Mouse (Mus musculus) olfactory bulb, adult 2 months (tissue): ENCODE data around the gene Hypk. TPM values are rescaled to one million over a fixed set of nuclear protein-coding genes. Genes with fewer than 3 reads are reported as not detected.

Experiments used
- H3K27ac ChIP-seq: fragments of 200-500 bp; 2 replicates; pipeline ENCODE4 v1.5.1; 2012; ENCODE audit warnings: low read depth, low read length; ENCODE audit not compliant: insufficient read depth
- H3K4me1 ChIP-seq: fragments of 200-500 bp; 2 replicates; pipeline ENCODE4 v1.6.1; 2012; ENCODE audit warnings: low read length; ENCODE audit not compliant: control insufficient read depth, insufficient read depth
- H3K4me3 ChIP-seq: fragments of 200-500 bp; 2 replicates; pipeline ENCODE4 v1.5.1; 2012; ENCODE audit warnings: mild to moderate bottlenecking, low read depth, low read length, moderate library complexity; ENCODE audit not compliant: insufficient read depth
- CTCF ChIP-seq: fragments of 200-500 bp; IDR thresholded peaks from 2 replicates; pipeline ENCODE4 v1.5.1; 2012; ENCODE audit warnings: low read depth, mild to moderate bottlenecking, low read length, moderate library complexity; ENCODE audit not compliant: insufficient read depth
- POLR2A ChIP-seq: fragments of 200-500 bp; IDR thresholded peaks from 2 replicates; pipeline ENCODE4 v1.6.1; 2012; ENCODE audit warnings: mild to moderate bottlenecking, low read depth, low read length, moderate library complexity; ENCODE audit not compliant: insufficient read depth
- WGBS: fragments of 180-500 bp; shearing (Covaris S2); methylation state at CpG from one replicate; pipeline ENCODE4 v1.1.7; 2018; 5-methylcytosine and 5-hydroxymethylcytosine counted together
- polyA plus RNA-seq: library from polyadenylated mRNA; stranded (reverse); fragments of >200 nt; gene quantifications from 2 replicates; pipeline ENCODE4 v1.2.4, GENCODE M21; 2012; ENCODE audit warnings: low replicate concordance; ENCODE audit not compliant: missing spikeins, insufficient read depth, insufficient read length

Gene Hypk
- polyA plus RNA-seq, 1 experiment: 611 TPM

GRCm38 (mm10) chr2:121423166-121423565 is 29.9 kb upstream of the Hypk start:
- Histone ChIP-seq H3K4me3 (no peak overlapping the region), H3K4me1 (no peaks in the 10 kb centered on the region), H3K27ac (no peak overlapping the region)
- no peak for TF ChIP-seq POLR2A
- TF ChIP-seq CTCF: no peak
- 86% methylated on average over 2 of the region's 2 CpGs for WGBS

GRCm38 (mm10) chr2:121425890-121426289 is 27.2 kb upstream of the Hypk start:
- no peak overlapping the region for H3K4me3 ChIP-seq
- 75% methylated on average over 2 of the region's 2 CpGs for WGBS
- no peaks in the 10 kb centered on the region for H3K4me1 ChIP-seq
- no peak overlapping the region for H3K27ac ChIP-seq
- TF ChIP-seq CTCF (no peak), POLR2A (no peak)

GRCm38 (mm10) chr2:121434854-121435253 is 18.2 kb upstream of the Hypk start:
- Histone ChIP-seq H3K27ac (no peak overlapping the region), H3K4me3 (no peak overlapping the region), H3K4me1 (no peaks in the 10 kb centered on the region)
- 100% methylated on average over 1 of the region's 1 CpGs for WGBS
- no peak for TF ChIP-seq POLR2A
- no peak for TF ChIP-seq CTCF

GRCm38 (mm10) chr2:121439746-121440145 is 13.3 kb upstream of the Hypk start:
- no peak overlapping the region for H3K27ac ChIP-seq
- no peak overlapping the region for H3K4me3 ChIP-seq
- TF ChIP-seq POLR2A (no peak), CTCF (no peak)
- 71% methylated on average over 4 of the region's 4 CpGs for WGBS
- H3K4me1 ChIP-seq: peaks cover 12% of the 10 kb centered on the region

GRCm38 (mm10) chr2:121440834-121441605 is 12.1 kb upstream of the Hypk start:
- TF ChIP-seq POLR2A (no peak), CTCF (no peak)
- Histone ChIP-seq H3K4me3 (no peak overlapping the region), H3K27ac (no peak overlapping the region), H3K4me1 (peaks cover 12% of the 10 kb centered on the region)
- WGBS: 62% methylated on average over 5 of the region's 5 CpGs

GRCm38 (mm10) chr2:121441800-121442199 is 11.3 kb upstream of the Hypk start:
- 19% methylated on average over 11 of the region's 11 CpGs for WGBS
- TF ChIP-seq POLR2A: no peak
- no peak for TF ChIP-seq CTCF
- Histone ChIP-seq H3K4me3 (no peak overlapping the region), H3K27ac (no peak overlapping the region), H3K4me1 (peaks cover 12% of the 10 kb centered on the region)

GRCm38 (mm10) chr2:121442259-121443067 is 10.6 kb upstream of the Hypk start:
- Histone ChIP-seq H3K27ac (no peak overlapping the region), H3K4me3 (0 out of 2 replicates have a peak overlapping the region, but pooled peaks have one; percentile 19), H3K4me1 (peaks cover 12% of the 10 kb centered on the region)
- TF ChIP-seq CTCF (no peak), POLR2A (no peak)
- WGBS: 2% methylated on average over 30 of the region's 30 CpGs

- H3K4me3 ChIP-seq: no peak overlapping the region
- WGBS: 15% methylated on average over 8 of the region's 8 CpGs
- TF ChIP-seq CTCF: no peak
- no peak for TF ChIP-seq POLR2A
- H3K4me1 ChIP-seq: peaks cover 12% of the 10 kb centered on the region
- H3K27ac ChIP-seq: no peak overlapping the region
Measured at GRCm38 (mm10) chr2:121443068-121443349, 10.1 kb upstream of the Hypk start.

GRCm38 (mm10) chr2:121444178-121444577 is 8.9 kb upstream of the Hypk start, which contains the start of gene Ell3:
Gene Ell3, minus strand, starts transcription at chr2:121444278.
- WGBS: 95% methylated on average over 1 of the region's 1 CpGs
- H3K4me3 ChIP-seq: no peak within 1 kb of the TSS
- TF ChIP-seq POLR2A: no peak
- no peak for TF ChIP-seq CTCF

GRCm38 (mm10) chr2:121445117-121445516 is 8.0 kb upstream of the Hypk start:
- 84% methylated on average over 3 of the region's 3 CpGs for WGBS
- TF ChIP-seq CTCF (no peak), POLR2A (no peak)
- Histone ChIP-seq H3K27ac (no peak overlapping the region), H3K4me1 (peaks cover 15% of the 10 kb centered on the region), H3K4me3 (no peak overlapping the region)

More at GRCm38 (mm10) chr2:121444178-121444577, 8.9 kb upstream of the Hypk start, which contains the start of gene Ell3:
- Histone ChIP-seq H3K4me1 (peaks cover 12% of the 10 kb centered on the region), H3K27ac (no peak within 1 kb of the TSS)
